Mouse (Mus musculus) gastrocnemius, postnatal 10 days (tissue): ENCODE results near the gene Cdh15. TPM values are rescaled to one million over a fixed set of nuclear protein-coding genes. Genes with fewer than 3 reads are reported as not detected.

Experiments used
- DNase-seq: peaks from one replicate; pipeline ENCODE4 v3.0.0; 2021; ENCODE audit warnings: mixed read lengths
- total RNA-seq, 2 experiments: library from RNA; stranded (reverse); gene quantifications; 2 replicates each; pipeline ENCODE4 v1.2.3; 2021

The Cdh15 gene
- total RNA-seq, 2 experiments from 2014 or later = 29.3 to 36.6 TPM

DNA sequence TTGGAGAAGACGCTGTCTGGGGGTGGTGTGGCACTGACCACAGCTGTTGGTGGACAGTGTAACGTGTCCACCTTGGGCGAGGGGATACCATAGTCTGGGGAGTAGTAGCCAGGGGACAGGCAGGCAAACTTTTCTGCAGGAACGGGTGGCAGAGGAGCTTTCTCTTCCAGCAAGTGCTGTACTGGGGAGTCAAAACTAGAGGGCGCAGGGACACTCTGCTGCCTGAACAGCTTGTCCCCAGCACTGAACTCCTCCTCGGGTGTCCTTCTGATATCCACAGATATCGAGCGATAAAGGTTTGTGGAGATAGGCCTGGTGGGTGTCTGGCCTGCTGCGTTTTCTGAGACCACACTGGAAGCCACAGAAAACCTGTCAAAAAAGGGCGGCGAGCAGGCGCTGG, 43.7 kb downstream of the Cdh15 start:
- DNase-seq = no peak

DNA sequence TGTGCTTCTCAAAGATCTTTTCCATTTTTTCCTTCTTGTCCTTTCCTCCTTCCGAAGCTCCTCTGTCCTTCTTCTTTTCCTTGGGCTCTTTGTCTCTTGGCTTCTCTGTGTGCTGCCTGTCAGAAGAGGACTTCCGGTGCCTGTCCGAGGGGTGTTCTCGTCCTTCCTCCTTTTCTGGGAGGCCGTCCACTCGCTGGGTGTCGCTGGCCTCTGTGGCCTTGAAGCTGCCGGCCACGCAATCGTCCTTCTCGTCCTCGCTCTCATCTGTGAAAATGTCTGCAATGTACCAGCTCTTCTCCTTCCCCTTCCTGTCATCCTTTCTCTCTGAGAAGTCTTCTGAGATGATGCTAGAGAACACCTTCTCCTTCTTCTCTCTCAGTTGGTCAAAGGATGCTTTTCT, 45.7 kb downstream of the Cdh15 start:
- DNase-seq = no peak

DNA sequence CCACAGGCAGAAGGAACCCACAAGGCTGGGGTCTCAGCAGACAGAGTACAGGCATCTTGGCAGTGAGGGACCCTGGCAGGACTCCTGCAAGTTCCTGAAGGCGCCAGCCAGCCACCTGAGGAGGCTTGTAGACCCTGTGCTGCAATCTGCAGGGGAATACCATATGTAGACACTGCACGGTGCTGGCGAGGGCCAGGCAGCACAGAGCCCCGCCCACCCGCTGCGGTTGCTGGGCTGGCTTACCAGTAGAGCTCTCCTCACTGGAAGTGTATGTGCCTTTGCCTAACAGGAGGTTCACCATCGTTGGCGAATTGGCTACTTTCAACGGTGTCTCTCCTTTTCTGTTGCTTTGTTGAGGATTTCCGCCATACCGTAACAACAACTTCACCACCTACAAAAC, 48.6 kb downstream of the Cdh15 start:
- no peak for DNase-seq

DNA sequence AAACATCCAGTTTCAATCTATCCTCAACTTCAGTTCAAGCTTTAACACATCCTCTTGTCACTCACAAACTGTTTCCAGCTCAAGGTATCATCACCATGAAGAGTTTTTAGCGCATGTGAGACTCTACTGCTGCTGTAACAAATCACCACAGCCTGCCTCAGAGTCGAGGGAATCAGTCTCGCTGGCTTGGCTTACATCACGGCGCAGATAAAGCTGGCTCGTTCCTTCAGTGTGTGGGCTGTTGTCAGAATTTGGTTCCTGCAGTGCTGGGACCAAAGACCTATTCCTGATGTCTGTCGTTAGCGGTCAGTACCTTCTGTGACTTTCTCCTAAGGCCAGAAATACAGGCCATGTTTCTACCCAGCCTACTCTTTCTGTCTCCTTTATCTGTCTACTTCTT, 49.4 kb downstream of the Cdh15 start:
- no peak for DNase-seq

DNA sequence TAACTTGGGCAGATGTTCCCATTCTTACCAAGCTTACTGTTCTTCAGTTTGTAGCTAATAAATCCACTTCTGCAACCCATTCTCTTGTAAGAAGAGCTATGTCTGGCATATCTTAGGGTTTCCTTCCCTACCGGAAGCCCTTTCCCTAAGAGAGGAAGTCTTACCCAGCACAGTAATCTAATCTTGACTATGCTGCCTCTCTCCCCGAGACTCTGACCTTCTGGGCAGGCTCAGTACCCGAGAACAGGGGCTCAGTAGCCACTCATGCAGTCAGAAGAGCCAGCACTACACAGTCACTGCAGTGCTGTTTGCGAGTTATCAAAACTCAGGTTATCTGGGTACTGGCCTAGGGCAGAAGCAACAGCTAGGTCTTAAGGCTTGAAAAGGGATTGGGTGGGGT, 50.3 kb downstream of the Cdh15 start:
- DNase-seq = no peak

DNA sequence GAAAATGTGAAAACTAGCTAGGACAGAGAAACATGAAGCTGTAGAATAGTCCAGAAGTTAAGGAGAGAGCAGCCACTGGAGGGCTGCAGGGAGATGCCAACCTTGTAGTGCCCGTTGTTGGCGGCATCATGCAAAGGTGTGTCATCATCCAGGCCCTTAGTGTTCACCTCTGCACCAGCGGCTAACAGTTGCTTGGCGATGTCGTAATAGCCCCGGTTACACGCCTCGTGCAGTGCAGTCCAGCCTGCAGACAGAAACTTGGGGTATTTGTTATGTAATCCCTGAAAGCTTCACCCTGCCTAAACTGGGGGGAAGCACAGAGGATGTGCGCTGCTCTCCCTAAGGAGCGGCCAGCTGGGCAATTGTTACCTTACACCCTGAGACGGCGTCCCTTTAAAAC, 50.7 kb downstream of the Cdh15 start:
- DNase-seq = no peak

DNA sequence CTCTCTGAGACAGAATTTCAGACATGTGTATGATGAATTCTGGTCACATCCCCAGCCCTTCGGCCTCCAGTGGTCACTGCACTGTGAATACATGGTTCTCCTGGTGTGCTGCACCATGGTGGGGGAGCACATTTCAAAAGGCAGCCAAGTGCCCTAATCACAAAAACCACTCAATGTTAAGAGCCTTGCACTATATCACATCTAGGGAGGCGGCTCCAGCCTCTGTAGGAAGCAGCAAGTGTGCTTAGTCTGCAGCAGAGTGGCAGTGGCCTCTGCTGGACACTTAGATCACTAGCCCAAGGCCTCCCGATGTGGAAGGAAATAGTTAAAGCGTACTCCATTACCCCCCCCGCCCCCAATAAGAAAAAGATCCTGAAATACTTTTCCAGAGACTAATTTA, 51.3 kb downstream of the Cdh15 start:
- no peak for DNase-seq

DNA sequence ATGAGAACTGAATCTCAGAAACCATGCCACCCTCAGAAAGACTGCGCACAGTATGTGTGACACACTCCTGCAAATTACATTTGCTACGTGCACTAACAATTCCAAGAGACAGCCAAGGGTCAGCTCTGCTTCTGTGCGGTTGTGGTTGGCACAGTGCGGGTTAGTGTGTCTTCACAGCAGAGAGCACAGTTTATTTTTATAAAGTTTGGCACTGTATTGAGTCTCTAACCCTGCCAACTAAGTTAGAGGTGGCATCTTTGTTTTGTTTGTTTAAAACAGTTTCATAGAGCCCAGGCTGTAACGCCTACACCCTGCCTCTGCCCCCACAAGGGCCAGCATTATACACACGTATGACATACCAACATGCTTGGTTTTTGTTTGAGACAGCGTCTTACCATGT, 53.7 kb downstream of the Cdh15 start:
- DNase-seq = no peak

DNA sequence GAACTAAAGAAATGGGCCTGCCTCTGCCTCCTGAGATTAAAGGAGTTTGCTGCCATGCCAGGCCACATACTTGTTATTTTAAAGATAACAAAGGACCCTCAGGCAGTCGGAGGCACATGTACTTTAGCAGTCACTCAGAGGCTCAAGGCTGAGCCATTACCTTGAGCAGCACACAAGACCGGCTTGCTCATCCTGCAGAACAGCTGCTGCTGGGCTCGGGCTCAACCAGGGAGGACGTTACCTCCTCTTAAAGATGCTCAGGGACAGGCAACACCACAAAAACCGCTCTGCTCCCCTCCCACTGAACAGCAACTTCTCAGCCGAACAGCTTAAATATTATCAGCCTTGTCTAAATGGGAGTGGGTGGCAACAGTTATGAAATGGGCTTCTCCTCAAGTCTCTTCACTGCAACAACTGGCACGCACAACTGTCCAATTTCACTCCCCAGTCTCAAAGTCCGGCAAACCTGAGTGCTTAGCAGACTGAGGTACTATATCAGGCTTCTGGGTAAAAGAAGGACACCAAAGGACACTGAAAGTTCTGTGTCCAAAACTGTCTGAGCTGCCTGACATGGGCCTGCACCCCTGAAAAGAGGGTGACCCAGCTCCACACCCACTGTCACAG, 54.2 kb downstream of the Cdh15 start:
- no peak for DNase-seq

DNA sequence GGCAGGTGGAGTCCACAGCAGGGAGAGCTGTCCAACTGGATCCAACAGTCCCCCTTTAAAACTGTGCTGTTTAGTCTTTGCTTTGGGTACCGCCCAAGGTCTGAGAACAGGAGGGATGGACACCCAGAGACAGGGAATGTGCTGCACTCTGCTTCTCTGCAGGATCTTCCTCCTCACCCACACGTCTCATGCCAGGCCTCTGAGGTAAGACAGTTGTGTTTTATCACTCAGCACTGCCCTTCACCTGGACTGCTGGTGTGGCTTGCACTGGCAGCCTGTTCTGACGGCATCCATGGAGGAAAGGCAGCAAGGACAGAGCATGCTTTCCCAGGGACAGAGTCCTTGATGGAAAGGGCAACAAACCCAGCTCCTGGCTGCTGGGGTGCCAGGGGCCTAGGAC, 54.8 kb downstream of the Cdh15 start:
- no peak for DNase-seq

DNA sequence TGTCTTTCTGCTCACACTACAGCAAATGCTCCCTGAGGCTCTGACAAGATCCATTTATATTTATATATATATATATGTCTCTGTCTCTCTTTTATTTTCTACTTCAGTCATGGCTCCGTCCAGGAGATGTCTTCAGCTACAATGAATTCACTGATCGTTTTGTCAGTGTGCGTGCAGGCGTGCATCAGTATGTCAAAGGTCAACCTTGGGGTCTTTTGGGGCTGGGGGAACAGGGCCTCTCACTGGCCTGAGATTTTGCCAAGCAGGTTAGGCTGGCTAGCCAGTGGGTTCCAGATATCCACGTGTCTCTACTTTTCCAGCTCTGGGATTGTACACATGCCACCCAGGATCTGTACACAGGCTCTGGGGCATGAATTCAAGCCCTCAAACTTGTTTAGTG, 55.2 kb downstream of the Cdh15 start:
- DNase-seq = no peak

DNA sequence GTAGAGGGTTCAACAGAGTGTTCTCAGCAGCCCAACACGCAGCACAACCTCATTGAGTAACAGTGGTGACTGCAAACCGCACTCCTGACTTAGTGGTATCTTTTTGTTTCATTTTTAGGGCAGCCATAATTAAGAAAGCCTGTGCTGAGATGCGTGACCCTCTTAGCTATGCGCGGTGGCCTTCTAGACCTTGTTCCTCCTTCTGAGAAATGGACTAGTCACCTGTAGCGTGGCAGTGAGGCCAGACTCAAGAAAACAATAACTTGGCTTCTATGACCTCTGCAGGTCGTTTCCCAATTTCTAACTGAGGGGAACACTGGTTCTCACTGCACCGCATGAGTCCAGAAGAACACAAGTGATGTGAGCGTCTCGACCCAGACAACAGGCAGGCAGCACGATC, 56.7 kb downstream of the Cdh15 start:
- no peak for DNase-seq

DNA sequence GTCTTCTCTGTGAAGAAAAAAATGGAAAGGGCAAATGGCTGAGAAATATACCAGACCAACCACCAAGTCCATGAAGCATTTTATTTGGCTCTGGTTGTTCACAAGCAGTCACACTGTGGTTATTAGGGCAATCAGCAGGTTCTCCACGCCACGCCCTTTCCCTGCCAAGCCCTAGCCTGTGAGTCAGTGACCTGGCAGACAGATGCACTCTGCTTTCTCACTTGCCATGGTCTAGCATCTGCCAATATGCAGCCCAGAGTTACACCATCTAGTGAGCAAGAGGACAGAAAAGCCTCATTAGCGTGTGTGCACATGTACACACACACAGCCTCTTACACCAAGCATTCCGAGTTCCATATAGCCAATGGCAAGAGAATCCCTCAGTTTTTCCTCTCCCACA, 57.6 kb downstream of the Cdh15 start:
- peak; percentile 27 for DNase-seq

DNA sequence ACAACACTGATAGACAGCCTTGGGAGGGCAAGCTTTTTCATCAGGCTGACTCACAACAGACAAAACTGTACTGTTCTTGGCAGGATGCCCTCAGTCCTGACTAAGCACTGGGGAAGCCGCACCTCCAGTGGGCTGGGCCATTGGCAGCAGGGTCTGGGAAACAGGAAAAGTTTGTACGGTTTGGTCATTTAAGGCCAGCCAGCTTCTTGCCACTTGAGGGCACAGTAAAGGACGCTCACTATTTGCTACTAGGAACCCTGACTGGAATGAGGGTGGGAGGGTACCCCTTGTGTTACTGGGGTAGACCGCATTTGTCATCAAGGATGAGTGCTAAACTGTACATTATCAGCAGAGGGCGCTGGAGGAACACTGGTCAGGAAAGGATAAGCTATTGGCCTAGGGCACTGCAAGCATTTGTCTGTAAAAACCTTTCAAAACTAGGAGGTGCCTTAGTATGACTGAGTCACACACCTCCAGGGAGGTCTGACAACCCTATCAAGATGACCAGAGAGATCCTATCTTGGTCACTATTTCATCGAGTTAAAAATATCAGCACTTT, 58.8 kb downstream of the Cdh15 start:
- DNase-seq = peak; percentile 76

DNA sequence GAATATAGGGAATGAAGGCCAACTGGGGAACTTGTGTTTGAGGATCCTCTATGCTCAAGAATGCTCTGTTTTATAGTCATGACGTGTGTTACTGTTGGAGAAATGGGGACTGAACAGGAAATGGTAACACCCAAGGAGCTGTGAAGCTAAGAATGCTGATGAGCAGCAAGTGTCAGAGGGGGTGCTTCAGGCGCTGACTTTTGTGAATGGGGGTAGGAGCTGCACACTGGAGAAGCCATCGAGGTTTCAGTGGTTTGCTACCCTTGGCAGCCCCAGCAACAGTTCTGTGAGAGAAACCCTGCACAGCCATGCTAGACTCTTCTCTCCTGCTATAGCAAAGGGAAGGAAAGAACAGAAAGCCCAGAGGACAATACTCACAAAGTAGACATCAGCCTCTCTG, 64.4 kb downstream of the Cdh15 start:
- no peak for DNase-seq

DNA sequence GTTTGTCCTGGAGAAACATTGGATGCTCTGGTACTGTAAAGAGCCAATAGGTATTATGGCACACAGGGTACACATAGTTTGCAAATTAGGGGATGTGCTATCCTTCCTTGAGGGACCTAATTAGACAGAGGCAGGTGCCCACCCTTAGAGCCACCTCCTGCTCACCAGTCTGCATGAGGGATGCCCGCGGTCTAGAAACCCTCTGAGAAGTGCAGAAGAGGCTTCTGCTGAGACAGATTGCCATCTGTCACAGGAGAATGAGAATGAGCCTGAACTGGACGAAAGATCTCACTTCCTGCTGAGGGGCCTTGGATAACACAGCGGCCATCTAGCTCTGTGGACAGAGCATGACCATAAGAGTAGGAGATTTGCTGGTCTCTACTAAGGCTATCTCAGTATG, 65.1 kb downstream of the Cdh15 start:
- DNase-seq = no peak

DNA sequence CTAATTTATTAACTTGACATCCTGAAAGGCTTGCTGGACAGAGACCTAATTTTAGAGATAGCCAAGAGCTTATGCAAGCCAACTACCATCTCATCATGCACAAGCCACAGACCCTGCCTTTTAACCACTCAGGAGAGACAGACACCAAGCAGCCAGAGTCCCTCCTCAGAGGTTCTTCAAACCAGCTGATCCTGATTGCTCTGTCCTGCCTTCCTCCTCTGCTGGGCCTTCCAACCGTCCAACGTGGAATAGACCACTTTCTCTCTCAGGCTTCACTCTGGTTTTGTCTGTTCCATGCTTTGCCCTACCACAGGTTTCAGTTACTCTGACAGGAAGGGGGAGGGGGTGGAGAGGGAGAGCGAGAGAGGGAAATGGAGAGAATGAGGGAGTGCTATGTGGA, 69.0 kb downstream of the Cdh15 start:
- DNase-seq = no peak

Other genes with a start within 250 kb of the Cdh15 start
- 1 to 10 TPM; 4.5 to 7.4 TPM for gene Galns, start 236.5 kb upstream of the Cdh15 start, total RNA-seq
- 10 to 100 TPM; 52.7 to 52.8 TPM for gene Trappc2l, start 236.3 kb upstream of the Cdh15 start, total RNA-seq
- not detected for gene Pabpn1l, start 225.2 kb upstream of the Cdh15 start, total RNA-seq
- gene Cbfa2t3, start 148.9 kb upstream of the Cdh15 start, total RNA-seq = 10 to 100 TPM; 19.0 to 20.1 TPM
- gene Acsf3, start 72.5 kb upstream of the Cdh15 start, total RNA-seq = 10 to 100 TPM; 14.3 to 15.0 TPM
- 10 to 100 TPM; 52.0 to 65.8 TPM for gene Ankrd11, start 194.3 kb downstream of the Cdh15 start, total RNA-seq
- 10 to 100 TPM; 49.6 to 56.8 TPM for gene Spg7, start 215.0 kb downstream of the Cdh15 start, total RNA-seq